Mouse (Mus musculus) ES-Bruce4 (cell line): ENCODE measurements around the gene Mrpl33.

Experiments used
- CTCF ChIP-seq: IDR thresholded peaks from one replicate; pipeline ENCODE4 v1.8.1; 2011; ENCODE audit warnings: low read depth, low read length
- POLR2A ChIP-seq: IDR thresholded peaks from one replicate; pipeline ENCODE4 v1.8.1; 2011; ENCODE audit warnings: low read length; ENCODE audit not compliant: insufficient read depth

GRCm38 (mm10) chr5:31598579-31598978 lies 1.8 kb downstream of the Mrpl33 start:
- peak; percentile 74 for TF ChIP-seq CTCF
- TF ChIP-seq POLR2A = no peak
